Mouse (Mus musculus) embryo, embryonic 10.5 days (tissue): ENCODE measurements around the gene Gm20873.
"Not testable (repeated sequence)": the region's sequence is repeated elsewhere in the genome, so short reads cannot be mapped to it uniquely, and the experiment has no call there.

Experiments
- DNase-seq: peaks from one replicate; pipeline ENCODE4 v3.0.0-alpha.2; 2015; ENCODE audit warnings: low spot score

Gm20873 gene

DNA sequence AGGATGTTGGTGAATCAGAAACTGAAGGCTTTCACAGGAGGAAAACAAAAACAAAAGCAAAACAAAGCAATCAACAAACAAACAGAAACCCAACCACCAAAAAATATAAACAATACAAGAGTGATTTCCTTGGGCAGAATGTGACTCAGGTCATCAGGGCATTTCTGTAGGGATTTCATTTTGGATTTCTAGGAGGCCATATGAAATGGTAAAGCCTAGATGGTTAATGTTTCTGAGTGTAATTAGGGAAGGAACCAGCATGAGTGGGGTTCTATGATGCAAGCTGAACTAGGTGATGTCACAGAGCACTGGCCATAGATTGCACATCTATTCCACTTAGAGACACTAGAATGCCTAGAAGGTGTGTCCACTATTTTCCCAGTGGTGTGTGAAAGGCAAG, at the start of gene Gm20873:
Gene Gm20873, plus strand, starts transcription at position 301 of the 400 bp plus-strand sequence.
- DNase-seq: not testable (repeated sequence)

DNA sequence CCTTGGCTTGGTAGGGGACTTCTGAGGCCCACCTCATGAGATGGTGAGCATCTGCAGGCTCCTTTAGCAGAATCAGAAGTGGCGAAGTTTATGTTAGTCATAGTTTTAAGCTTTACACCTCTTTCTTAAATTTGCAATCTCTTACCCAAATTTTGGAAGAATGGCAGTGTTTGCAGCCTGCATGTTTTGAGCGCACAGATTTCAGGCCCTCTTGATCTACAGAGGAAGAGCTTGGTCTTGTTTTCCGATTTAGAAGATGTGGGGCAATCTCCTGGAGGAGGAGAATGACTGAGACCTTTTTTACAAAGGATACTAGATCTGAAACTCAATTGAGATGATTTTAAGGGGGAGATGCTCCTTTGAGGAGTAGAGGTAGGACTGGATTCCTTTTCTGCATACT, 29.0 kb upstream of the Gm20873 start, which contains the start of gene Gm21746:
Gene Gm21746, minus strand, starts transcription at position 101 of the 400 bp plus-strand sequence.
- DNase-seq: not testable (repeated sequence)
